Mouse (Mus musculus) intestine, embryonic 16.5 days (tissue): Measurements from ENCODE around the gene Csta1. TPM values are rescaled to one million over a fixed set of nuclear protein-coding genes. Genes with fewer than 3 reads are reported as not detected.
"Not testable (repeated sequence)": the region's sequence is repeated elsewhere in the genome, so short reads cannot be mapped to it uniquely, and the experiment has no call there.

Source experiments
- ATAC-seq: fragments of 200-750 bp; cut with Nextera tagmentation; 2 replicates; pipeline ENCODE4 v1.8.0; 2017; ENCODE audit warnings: moderate TSS enrichment, moderate library complexity
- H3K27ac ChIP-seq: fragments of 300-500 bp; sonication (generic); 2 replicates; pipeline ENCODE4 v1.5.1; 2014; ENCODE audit warnings: mild to moderate bottlenecking, low read length
- H3K27me3 ChIP-seq: fragments of 300-500 bp; sonication (generic); replicated peaks from 2 replicates; pipeline ENCODE4 v1.6.1; 2014; ENCODE audit warnings: low read length, control low read depth, mixed read lengths; ENCODE audit not compliant: control insufficient read depth, insufficient read depth
- H3K36me3 ChIP-seq: fragments of 300-500 bp; sonication (generic); 2 replicates; pipeline ENCODE4 v1.6.1; 2014; ENCODE audit warnings: low read length, control low read depth; ENCODE audit not compliant: control insufficient read depth, insufficient read depth
- H3K4me1 ChIP-seq: fragments of 300-500 bp; sonication (generic); 2 replicates; pipeline ENCODE4 v1.6.1; 2014; ENCODE audit warnings: low read length, control low read depth, mixed read lengths; ENCODE audit not compliant: control insufficient read depth, insufficient read depth
- H3K4me2 ChIP-seq: fragments of 300-500 bp; sonication (generic); 2 replicates; pipeline ENCODE4 v1.6.1; 2014; ENCODE audit warnings: low read depth, low read length, control low read depth
- H3K4me3 ChIP-seq: fragments of 300-500 bp; sonication (generic); 2 replicates; pipeline ENCODE4 v1.5.1; 2014; ENCODE audit warnings: mild to moderate bottlenecking, low read length
- H3K9ac ChIP-seq: fragments of 300-500 bp; sonication (generic); 2 replicates; pipeline ENCODE4 v1.6.1; 2014; ENCODE audit warnings: low read depth, low read length
- H3K9me3 ChIP-seq: fragments of 300-500 bp; sonication (generic); 2 replicates; pipeline ENCODE4 v1.6.1; 2016; ENCODE audit warnings: low read length, control low read depth; ENCODE audit not compliant: control insufficient read depth
- WGBS: fragments of 180-500 bp; shearing (Covaris S2); extraction: QIAGEN DNeasy Blood & Tissue Kit; methylation state at CpG from one replicate; pipeline ENCODE4 v1.1.7; 2014; 5-methylcytosine and 5-hydroxymethylcytosine counted together
- polyA plus RNA-seq: library from polyadenylated mRNA; unstranded; fragments of >200 nt; fragmentation: Nextera tagmentation; extraction: Ambion mirVana; gene quantifications from 2 replicates; pipeline ENCODE4 v1.2.1, GENCODE M21; 2015

Csta1 gene
- polyA plus RNA-seq = not detected in 2 replicates

DNA sequence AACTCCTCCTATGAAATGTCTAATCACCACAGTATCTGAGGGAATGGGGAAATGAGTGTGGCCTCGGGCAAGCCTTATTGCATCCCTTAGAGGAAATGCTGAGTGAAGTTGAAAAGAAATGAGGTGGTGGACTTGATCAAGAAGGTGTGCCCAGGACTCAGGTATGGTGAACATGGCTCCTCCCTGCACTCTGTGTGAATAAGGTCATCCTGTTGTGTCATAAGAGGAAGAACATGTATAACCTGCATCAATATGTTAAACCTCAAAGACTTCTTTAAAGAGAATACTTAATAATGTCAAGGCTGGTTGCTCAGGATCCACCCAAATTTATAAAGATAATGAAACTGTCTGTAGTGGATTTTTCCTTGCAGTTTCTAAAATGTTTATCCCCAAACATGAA lies at the start of gene Csta1:
Csta1 (minus strand) TSS at position 101 of the 400 bp plus-strand sequence.
- WGBS = 64% methylated on average over 1 of the region's 1 CpGs
- Histone ChIP-seq H3K4me1 (no peaks in the 10 kb centered on the region), H3K9me3 (no peaks in the 10 kb centered on the region), H3K4me3 (no peak within 1 kb of the TSS), H3K4me2 (no peak within 1 kb of the TSS), H3K27ac (no peak within 1 kb of the TSS), H3K27me3 (no peaks in the 10 kb centered on the region), H3K36me3 (no peaks in the 10 kb centered on the region), H3K9ac (no peak within 1 kb of the TSS)
- ATAC-seq = no peak

DNA sequence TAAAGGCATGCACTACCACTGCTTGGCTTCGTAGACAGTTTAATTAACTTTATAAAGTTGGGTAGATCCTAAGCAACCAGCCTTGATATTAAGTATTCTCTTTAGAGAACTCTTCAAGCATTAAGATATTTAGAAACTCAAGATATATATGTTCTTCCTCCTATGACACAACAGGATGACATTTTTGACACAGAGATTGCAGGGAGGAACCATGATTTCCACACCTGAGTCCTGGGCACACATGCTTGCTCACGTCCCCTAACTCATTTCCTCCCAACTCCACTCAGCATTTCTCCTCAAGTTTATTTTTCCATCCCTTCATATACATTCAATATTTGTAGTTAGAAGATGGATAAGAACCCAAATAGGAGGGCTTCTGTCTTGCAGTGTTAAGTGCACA lies 48.9 kb upstream of the Csta1 start:
- Histone ChIP-seq H3K36me3 (no peaks in the 10 kb centered on the region), H3K4me3 (no peak overlapping the region), H3K9me3 (no peaks in the 10 kb centered on the region), H3K27ac (no peak overlapping the region), H3K4me1 (no peaks in the 10 kb centered on the region), H3K4me2 (no peak overlapping the region), H3K27me3 (no peaks in the 10 kb centered on the region), H3K9ac (no peak overlapping the region)
- 84% methylated on average over 2 of the region's 2 CpGs for WGBS
- ATAC-seq = no peak

GRCm38 (mm10) chr16:36176108-36176507 lies 45.1 kb upstream of the Csta1 start:
- ATAC-seq = no peak
- Histone ChIP-seq H3K4me2 (no peak overlapping the region), H3K9me3 (no peaks in the 10 kb centered on the region), H3K9ac (no peak overlapping the region), H3K4me1 (no peaks in the 10 kb centered on the region), H3K27me3 (no peaks in the 10 kb centered on the region), H3K4me3 (no peak overlapping the region), H3K36me3 (no peaks in the 10 kb centered on the region), H3K27ac (no peak overlapping the region)

DNA sequence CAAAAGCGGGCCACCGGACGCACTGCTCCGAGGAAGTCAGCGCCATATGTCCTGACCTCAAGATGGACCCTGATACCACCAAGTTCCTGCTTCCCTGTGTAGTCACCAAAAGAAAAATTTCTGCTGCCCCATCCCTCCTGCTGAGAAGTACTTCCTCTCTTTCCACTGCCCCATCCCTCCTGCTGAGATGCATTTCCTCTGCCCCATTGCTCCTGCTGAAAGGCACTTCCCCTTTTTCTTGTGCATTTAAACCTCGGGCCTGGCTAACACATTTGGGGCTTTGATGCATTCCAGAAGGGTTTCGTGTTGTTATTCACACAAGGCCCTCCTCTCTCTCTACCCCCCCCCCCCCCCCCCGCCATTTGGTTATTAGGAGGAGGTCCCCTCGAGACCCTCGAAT lies 36.8 kb upstream of the Csta1 start:
- not testable (repeated sequence) for H3K27me3 ChIP-seq, H3K9me3 ChIP-seq, H3K4me3 ChIP-seq, H3K4me1 ChIP-seq, H3K9ac ChIP-seq, ATAC-seq, H3K4me2 ChIP-seq, H3K36me3 ChIP-seq, H3K27ac ChIP-seq
- WGBS = 88% methylated on average over 9 of the region's 10 CpGs

DNA sequence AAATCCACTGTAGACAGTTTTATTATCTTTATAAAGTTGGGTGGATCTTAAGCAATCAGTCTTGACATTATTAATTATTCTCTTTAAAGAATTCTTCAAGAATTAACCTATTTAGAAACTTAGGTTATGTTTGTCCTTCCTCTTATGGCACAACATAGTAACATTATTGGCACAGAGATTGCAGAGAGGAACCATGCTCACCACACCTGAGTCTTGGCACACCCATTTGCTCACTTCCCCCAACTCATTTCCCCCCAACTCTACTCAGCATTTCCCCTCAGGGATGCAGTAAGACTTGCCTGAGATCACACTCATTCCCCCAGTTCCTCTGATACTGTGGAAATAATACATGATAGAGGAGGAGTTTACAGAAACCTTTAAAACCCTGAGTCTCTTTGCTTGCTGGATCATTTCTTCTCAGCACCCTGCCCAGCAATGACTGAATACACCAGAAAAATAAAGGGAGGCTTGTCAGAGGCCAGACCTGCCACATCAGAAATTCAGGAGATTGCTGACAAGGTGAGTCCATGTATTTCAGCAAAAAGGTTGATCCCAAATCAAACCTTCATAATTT lies 25.4 kb upstream of the Csta1 start, which contains the start of gene Stfa2l1:
Stfa2l1 (plus strand) TSS at position 410 of the 574 bp plus-strand sequence.
- Histone ChIP-seq H3K9ac (no peak within 1 kb of the TSS), H3K9me3 (no peaks in the 10 kb centered on the region), H3K4me2 (no peak within 1 kb of the TSS), H3K36me3 (no peaks in the 10 kb centered on the region), H3K27me3 (no peaks in the 10 kb centered on the region), H3K4me3 (no peak within 1 kb of the TSS), H3K27ac (no peak within 1 kb of the TSS), H3K4me1 (no peaks in the 10 kb centered on the region)
- no peak for ATAC-seq

DNA sequence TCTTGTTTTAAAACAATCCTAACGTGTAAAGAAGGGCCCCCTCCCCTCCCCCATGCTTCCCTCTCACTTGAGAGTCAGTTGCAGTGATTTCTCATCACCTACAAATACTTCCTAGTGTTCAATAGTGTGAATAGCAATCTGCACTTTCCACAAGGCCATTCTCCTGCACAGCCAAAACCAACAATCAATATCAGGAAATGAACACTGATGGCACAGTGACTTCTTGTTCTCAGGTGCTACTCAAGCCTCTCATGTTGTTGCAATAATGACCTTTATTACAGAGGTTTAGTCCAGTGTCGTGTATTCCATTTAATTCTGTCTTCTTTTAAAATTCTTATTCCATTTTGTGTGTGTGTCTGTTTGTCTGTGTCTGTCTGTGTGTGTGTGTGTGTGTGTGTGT lies 7.2 kb upstream of the Csta1 start:
- no peak overlapping the region for H3K9ac ChIP-seq
- H3K4me2 ChIP-seq = no peak overlapping the region
- 83% methylated on average over 2 of the region's 2 CpGs for WGBS
- no peaks in the 10 kb centered on the region for H3K27me3 ChIP-seq
- no peaks in the 10 kb centered on the region for H3K36me3 ChIP-seq
- ATAC-seq = no peak
- no peak overlapping the region for H3K4me3 ChIP-seq
- no peaks in the 10 kb centered on the region for H3K4me1 ChIP-seq
- no peak overlapping the region for H3K27ac ChIP-seq
- H3K9me3 ChIP-seq = no peaks in the 10 kb centered on the region

GRCm38 (mm10) chr16:36128092-36128491 lies 2.9 kb downstream of the Csta1 start:
- Histone ChIP-seq H3K4me2 (no peak overlapping the region), H3K27me3 (no peaks in the 10 kb centered on the region), H3K36me3 (no peaks in the 10 kb centered on the region), H3K4me3 (no peak overlapping the region), H3K9me3 (no peaks in the 10 kb centered on the region), H3K9ac (no peak overlapping the region), H3K27ac (no peak overlapping the region), H3K4me1 (no peaks in the 10 kb centered on the region)
- ATAC-seq = no peak
- WGBS = 78% methylated on average over 7 of the region's 7 CpGs

DNA sequence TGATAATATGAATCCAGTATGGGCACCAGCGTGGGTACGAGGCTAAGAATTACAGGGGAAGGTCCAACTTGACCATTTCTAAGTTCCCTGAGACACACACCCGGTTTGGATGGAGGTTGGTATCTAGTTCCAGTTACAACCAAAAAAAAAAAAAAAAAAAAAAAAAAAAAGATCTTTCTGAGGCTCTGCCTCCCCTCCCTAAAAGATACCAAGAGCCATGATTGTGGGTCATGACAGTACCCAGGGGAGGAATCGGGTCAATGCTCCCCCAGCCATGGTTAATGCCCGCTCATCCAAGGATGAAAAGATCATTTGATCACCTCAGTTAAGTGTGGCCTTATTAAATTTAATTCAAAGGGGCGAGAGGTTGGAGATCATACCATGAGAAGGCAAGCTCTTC lies 15.3 kb downstream of the Csta1 start:
- ATAC-seq, H3K4me1 ChIP-seq, H3K27ac ChIP-seq, H3K9ac ChIP-seq, H3K27me3 ChIP-seq, H3K4me2 ChIP-seq, H3K9me3 ChIP-seq, H3K4me3 ChIP-seq, H3K36me3 ChIP-seq: not testable (repeated sequence)
- WGBS = 93% methylated on average over 6 of the region's 6 CpGs

- not testable (repeated sequence) for H3K9me3 ChIP-seq, H3K27me3 ChIP-seq, H3K4me2 ChIP-seq, H3K9ac ChIP-seq, H3K4me1 ChIP-seq, ATAC-seq, H3K27ac ChIP-seq, H3K4me3 ChIP-seq, H3K36me3 ChIP-seq
Observed at GRCm38 (mm10) chr16:36111486-36111885, 19.6 kb downstream of the Csta1 start.

DNA sequence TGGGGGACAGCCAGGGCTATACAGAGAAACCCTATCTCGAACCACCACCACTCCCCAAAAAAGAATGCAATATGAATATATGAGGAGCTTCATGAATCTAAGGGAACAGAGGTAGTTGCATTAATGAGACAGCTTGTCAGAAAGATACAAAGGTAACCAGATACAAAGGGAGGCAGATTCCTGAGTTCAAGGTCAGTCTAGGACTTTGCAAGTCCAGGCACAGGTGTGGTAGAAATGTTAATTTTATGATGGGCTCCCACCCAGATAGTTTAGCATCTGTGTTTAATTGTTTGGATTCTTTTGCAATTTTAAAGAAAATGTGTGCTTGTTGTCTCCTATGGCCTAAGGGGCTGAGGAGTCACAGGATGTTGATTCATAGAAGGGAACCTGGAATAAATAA lies 28.8 kb downstream of the Csta1 start:
- no peak overlapping the region for H3K4me2 ChIP-seq
- 84% methylated on average over 1 of the region's 1 CpGs for WGBS
- no peak for ATAC-seq

More for the DNA sequence above, 28.8 kb downstream of the Csta1 start:
- Histone ChIP-seq H3K27me3 (no peaks in the 10 kb centered on the region), H3K9me3 (0 out of 2 replicates have a peak, but pooled peaks cover 2% of the 10 kb centered on the region), H3K9ac (no peak overlapping the region), H3K4me1 (no peaks in the 10 kb centered on the region), H3K27ac (no peak overlapping the region), H3K4me3 (no peak overlapping the region), H3K36me3 (no peaks in the 10 kb centered on the region)
